Mouse (Mus musculus): ENCODE measurements at regions not wholly inside any gene's neighbourhood (a gene's known extent, or its start where the extent isn't known, plus 50 kb on each side); places are given as distances from the start of the nearest gene placed in this dataset.

DNA sequence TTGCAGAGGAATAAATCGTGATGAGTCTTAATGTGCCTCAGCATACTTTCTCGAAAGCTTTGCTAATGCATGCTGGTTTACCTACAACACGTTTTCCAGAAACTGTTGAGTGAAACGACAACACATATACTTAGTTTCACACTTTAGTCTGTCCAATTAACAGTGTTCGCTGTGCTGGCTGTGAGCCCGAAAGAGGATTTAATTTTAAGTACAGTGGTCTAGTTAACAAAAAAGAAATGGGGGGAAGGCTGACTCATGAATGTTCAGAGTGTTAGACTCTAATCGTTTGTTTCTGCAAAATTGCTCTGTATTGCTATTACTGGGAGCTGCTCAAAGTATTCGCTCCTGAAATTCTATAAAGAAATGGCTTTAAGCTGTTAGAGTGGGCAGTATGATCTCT lies 460.1 kb upstream of the Smc2 start:
- no peak overlapping the region for H3K27ac ChIP-seq (replicated peaks; ENCODE audit: low read depth, low read length)
- no peak overlapping the region for H3K9ac ChIP-seq (ENCODE audit: low read depth, low read length, severe bottlenecking)
- no peak for TF ChIP-seq POLR2A (IDR thresholded peaks at IDR 0.05; ENCODE audit: borderline replicate concordance, extremely low read depth, insufficient read depth, insufficient read length)
- H3K4me1 ChIP-seq (ENCODE audit: control insufficient read depth, insufficient read depth, low read length), result no peaks in the 10 kb centered on the region
- no peaks in the 10 kb centered on the region for H3K27me3 ChIP-seq (ENCODE audit: control insufficient read depth, insufficient read depth, low read length)
- H3K4me3 ChIP-seq (replicated peaks; ENCODE audit: low read length), result no peak overlapping the region
- 72% methylated on average over 8 of the region's 8 CpGs for WGBS
- H3K9me3 ChIP-seq (ENCODE audit: control insufficient read depth, low read length), result no peaks in the 10 kb centered on the region
- H3K4me2 ChIP-seq (replicated peaks; ENCODE audit: low read depth, low read length, severe bottlenecking), result no peak overlapping the region
- ATAC-seq (ENCODE audit: low FRiP score, low read depth) (no peak), DNase-seq (ENCODE audit: low spot score) (no peak)
- H3K36me3 ChIP-seq (ENCODE audit: control insufficient read depth, insufficient read depth, low read length), result no peaks in the 10 kb centered on the region

DNA sequence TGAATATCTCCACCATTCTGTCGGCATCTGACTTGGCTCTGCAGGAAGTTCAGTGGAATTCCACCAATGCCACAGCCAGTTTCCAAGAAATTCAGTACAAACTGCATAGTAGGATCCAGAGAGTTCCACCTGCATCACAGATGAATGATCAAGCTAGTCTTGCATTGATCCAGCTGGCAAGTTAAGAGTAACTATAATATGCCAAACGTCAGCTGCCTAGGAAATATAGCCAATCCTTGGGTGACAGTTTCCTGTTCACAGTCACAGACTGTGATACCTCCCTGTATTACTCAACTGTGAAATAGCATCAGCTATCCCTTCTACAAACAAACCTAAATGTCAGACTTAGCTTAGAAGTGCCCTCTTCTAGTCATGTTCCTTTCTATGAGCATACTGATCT lies 446.6 kb upstream of the Smc2 start:
- H3K9ac ChIP-seq (ENCODE audit: low read depth, low read length, severe bottlenecking), result no peak overlapping the region
- 65% methylated on average over 2 of the region's 2 CpGs for WGBS
- ATAC-seq (ENCODE audit: low FRiP score, low read depth) (no peak), DNase-seq (ENCODE audit: low spot score) (no peak)
- no peaks in the 10 kb centered on the region for H3K27me3 ChIP-seq (ENCODE audit: control insufficient read depth, insufficient read depth, low read length)
- no peaks in the 10 kb centered on the region for H3K4me1 ChIP-seq (ENCODE audit: control insufficient read depth, insufficient read depth, low read length)
- no peaks in the 10 kb centered on the region for H3K9me3 ChIP-seq (ENCODE audit: control insufficient read depth, low read length)
- H3K36me3 ChIP-seq (ENCODE audit: control insufficient read depth, insufficient read depth, low read length), result no peaks in the 10 kb centered on the region
- no peak overlapping the region for H3K27ac ChIP-seq (replicated peaks; ENCODE audit: low read depth, low read length)
- H3K4me3 ChIP-seq (replicated peaks; ENCODE audit: low read length), result no peak overlapping the region
- TF ChIP-seq POLR2A (IDR thresholded peaks at IDR 0.05; ENCODE audit: borderline replicate concordance, extremely low read depth, insufficient read depth, insufficient read length), result no peak
- no peak overlapping the region for H3K4me2 ChIP-seq (replicated peaks; ENCODE audit: low read depth, low read length, severe bottlenecking)

GRCm38 (mm10) chr4:52036765-52037353 lies 402.2 kb upstream of the Smc2 start:
- Histone ChIP-seq H3K27ac (replicated peaks; ENCODE audit: low read depth, low read length) (no peak overlapping the region), H3K9ac (ENCODE audit: low read depth, low read length, severe bottlenecking) (no peak overlapping the region), H3K36me3 (ENCODE audit: control insufficient read depth, insufficient read depth, low read length) (no peaks in the 10 kb centered on the region), H3K9me3 (ENCODE audit: control insufficient read depth, low read length) (no peaks in the 10 kb centered on the region), H3K4me3 (replicated peaks; ENCODE audit: low read length) (no peak overlapping the region), H3K27me3 (ENCODE audit: control insufficient read depth, insufficient read depth, low read length) (no peaks in the 10 kb centered on the region), H3K4me2 (replicated peaks; ENCODE audit: low read depth, low read length, severe bottlenecking) (no peak overlapping the region), H3K4me1 (ENCODE audit: control insufficient read depth, insufficient read depth, low read length) (no peaks in the 10 kb centered on the region)
- DNase-seq (ENCODE audit: low spot score), result no peak
- no peak for ATAC-seq (ENCODE audit: low FRiP score, low read depth)
- no peak for TF ChIP-seq POLR2A (IDR thresholded peaks at IDR 0.05; ENCODE audit: borderline replicate concordance, extremely low read depth, insufficient read depth, insufficient read length)
- WGBS, result 86% methylated on average over 11 of the region's 11 CpGs

GRCm38 (mm10) chr4:52043404-52043803 lies 395.6 kb upstream of the Smc2 start:
- 77% methylated on average over 1 of the region's 1 CpGs for WGBS
- DNase-seq (ENCODE audit: low spot score) (no peak), ATAC-seq (ENCODE audit: low FRiP score, low read depth) (no peak)
- Histone ChIP-seq H3K4me1 (ENCODE audit: control insufficient read depth, insufficient read depth, low read length) (no peaks in the 10 kb centered on the region), H3K4me2 (replicated peaks; ENCODE audit: low read depth, low read length, severe bottlenecking) (no peak overlapping the region), H3K27me3 (ENCODE audit: control insufficient read depth, insufficient read depth, low read length) (no peaks in the 10 kb centered on the region), H3K9ac (ENCODE audit: low read depth, low read length, severe bottlenecking) (no peak overlapping the region), H3K4me3 (replicated peaks; ENCODE audit: low read length) (no peak overlapping the region), H3K9me3 (ENCODE audit: control insufficient read depth, low read length) (no peaks in the 10 kb centered on the region), H3K27ac (replicated peaks; ENCODE audit: low read depth, low read length) (no peak overlapping the region), H3K36me3 (ENCODE audit: control insufficient read depth, insufficient read depth, low read length) (no peaks in the 10 kb centered on the region)
- TF ChIP-seq POLR2A (IDR thresholded peaks at IDR 0.05; ENCODE audit: borderline replicate concordance, extremely low read depth, insufficient read depth, insufficient read length), result no peak

- no peak for ATAC-seq (ENCODE audit: low FRiP score, low read depth)
- no peak for DNase-seq (ENCODE audit: low spot score)
- TF ChIP-seq POLR2A (IDR thresholded peaks at IDR 0.05; ENCODE audit: borderline replicate concordance, extremely low read depth, insufficient read depth, insufficient read length), result no peak
- Histone ChIP-seq H3K4me3 (replicated peaks; ENCODE audit: low read length) (no peak overlapping the region), H3K9ac (ENCODE audit: low read depth, low read length, severe bottlenecking) (no peak overlapping the region), H3K9me3 (ENCODE audit: control insufficient read depth, low read length) (no peaks in the 10 kb centered on the region), H3K4me2 (replicated peaks; ENCODE audit: low read depth, low read length, severe bottlenecking) (no peak overlapping the region), H3K27ac (replicated peaks; ENCODE audit: low read depth, low read length) (no peak overlapping the region), H3K36me3 (ENCODE audit: control insufficient read depth, insufficient read depth, low read length) (no peaks in the 10 kb centered on the region), H3K27me3 (ENCODE audit: control insufficient read depth, insufficient read depth, low read length) (no peaks in the 10 kb centered on the region), H3K4me1 (ENCODE audit: control insufficient read depth, insufficient read depth, low read length) (no peaks in the 10 kb centered on the region)
- WGBS, result 59% methylated on average over 4 of the region's 4 CpGs
These were observed 388.1 kb upstream of the Smc2 start for GRCm38 (mm10) chr4:52050948-52051347.

DNA sequence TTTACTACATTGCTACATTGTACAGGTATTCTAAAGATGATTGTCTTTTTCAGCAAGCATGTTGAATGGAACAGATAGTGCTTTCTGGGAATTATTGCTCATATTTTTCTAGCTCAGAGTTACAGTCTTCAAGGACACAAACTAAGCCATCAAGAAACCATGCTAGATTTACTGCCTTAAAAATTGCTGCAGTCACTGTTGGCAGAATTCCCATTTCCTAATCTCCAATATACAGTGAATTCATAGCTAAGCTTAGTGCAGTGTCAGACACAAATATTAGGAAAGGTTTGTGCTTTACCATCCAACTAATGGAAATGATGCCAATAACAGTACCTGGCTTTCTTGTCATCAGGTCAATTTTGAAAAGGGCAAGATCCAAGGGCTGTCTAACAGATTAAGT lies 383.0 kb upstream of the Smc2 start:
- H3K9me3 ChIP-seq (ENCODE audit: control insufficient read depth, low read length), result no peaks in the 10 kb centered on the region
- ATAC-seq (ENCODE audit: low FRiP score, low read depth) (no peak), DNase-seq (ENCODE audit: low spot score) (peak; percentile 58)
- TF ChIP-seq POLR2A (IDR thresholded peaks at IDR 0.05; ENCODE audit: borderline replicate concordance, extremely low read depth, insufficient read depth, insufficient read length), result no peak
- H3K4me2 ChIP-seq (replicated peaks; ENCODE audit: low read depth, low read length, severe bottlenecking), result no peak overlapping the region
- no peaks in the 10 kb centered on the region for H3K27me3 ChIP-seq (ENCODE audit: control insufficient read depth, insufficient read depth, low read length)
- no peaks in the 10 kb centered on the region for H3K36me3 ChIP-seq (ENCODE audit: control insufficient read depth, insufficient read depth, low read length)
- no peaks in the 10 kb centered on the region; the same call in 1 of the 2 replicates for H3K4me1 ChIP-seq (ENCODE audit: control insufficient read depth, insufficient read depth, low read length)
- no peak overlapping the region for H3K4me3 ChIP-seq (replicated peaks; ENCODE audit: low read length)
- no peak overlapping the region for H3K27ac ChIP-seq (replicated peaks; ENCODE audit: low read depth, low read length)
- no peak overlapping the region for H3K9ac ChIP-seq (ENCODE audit: low read depth, low read length, severe bottlenecking)

Measured in limb, embryonic 14.5 days (tissue).